Mouse (Mus musculus) kidney, adult 2 months (tissue): ENCODE results near the gene Plcxd1. TPM values are rescaled to one million over a fixed set of nuclear protein-coding genes. Genes with fewer than 3 reads are reported as not detected.
"Not testable (repeated sequence)": the region's sequence is repeated elsewhere in the genome, so short reads cannot be mapped to it uniquely, and the experiment has no call there.

Source experiments
- DNase-seq: peaks from one replicate; pipeline ENCODE4 v3.0.0; 2021
- H3K27ac ChIP-seq: fragments of 200-500 bp; 2 replicates; pipeline ENCODE4 v1.5.1; 2012; ENCODE audit warnings: low read depth, low read length, control low read depth, inconsistent platforms; ENCODE audit not compliant: insufficient read depth
- H3K27me3 ChIP-seq: fragments of 200-500 bp; replicated peaks from 2 replicates; pipeline ENCODE4 v1.6.1; 2012; ENCODE audit warnings: mild to moderate bottlenecking, moderate library complexity, low read length, inconsistent platforms; ENCODE audit not compliant: control insufficient read depth, insufficient read depth
- H3K36me3 ChIP-seq: fragments of 200-500 bp; 2 replicates; pipeline ENCODE4 v1.6.1; 2012; ENCODE audit warnings: mild to moderate bottlenecking, moderate library complexity, low read length, inconsistent platforms; ENCODE audit not compliant: control insufficient read depth, insufficient read depth
- H3K4me1 ChIP-seq: fragments of 200-500 bp; 2 replicates; pipeline ENCODE4 v1.6.1; 2011; ENCODE audit warnings: low read length; ENCODE audit not compliant: control insufficient read depth, insufficient read depth
- H3K4me3 ChIP-seq: fragments of 200-500 bp; 2 replicates; pipeline ENCODE4 v1.5.1; 2011; ENCODE audit warnings: mild to moderate bottlenecking, low read depth, low read length, control low read depth; ENCODE audit not compliant: insufficient read depth
- CTCF ChIP-seq: fragments of 200-500 bp; conservative IDR thresholded peaks from 2 replicates; pipeline ENCODE4 v1.5.1; 2011; ENCODE audit warnings: low read depth, mild to moderate bottlenecking, control low read depth, low read length, moderate library complexity, mixed read lengths; ENCODE audit not compliant: insufficient read depth, insufficient read length
- POLR2A ChIP-seq: fragments of 200-500 bp; IDR thresholded peaks from one replicate; pipeline ENCODE4 v1.6.1; 2011; ENCODE audit warnings: low read depth, low read length, control low read depth
- WGBS: fragments of 180-500 bp; shearing (Covaris S2); methylation state at CpG from one replicate; pipeline ENCODE4 v1.1.7; 2018; 5-methylcytosine and 5-hydroxymethylcytosine counted together
- polyA plus RNA-seq: library from polyadenylated mRNA; depleted of rRNA; stranded (reverse); fragments of >200 nt; gene quantifications from 2 replicates; pipeline ENCODE4 v1.2.3, GENCODE M21; 2012; rRNA removed

Plcxd1 gene
- 1.8 and 2.9 TPM in 2 replicates for polyA plus RNA-seq

DNA sequence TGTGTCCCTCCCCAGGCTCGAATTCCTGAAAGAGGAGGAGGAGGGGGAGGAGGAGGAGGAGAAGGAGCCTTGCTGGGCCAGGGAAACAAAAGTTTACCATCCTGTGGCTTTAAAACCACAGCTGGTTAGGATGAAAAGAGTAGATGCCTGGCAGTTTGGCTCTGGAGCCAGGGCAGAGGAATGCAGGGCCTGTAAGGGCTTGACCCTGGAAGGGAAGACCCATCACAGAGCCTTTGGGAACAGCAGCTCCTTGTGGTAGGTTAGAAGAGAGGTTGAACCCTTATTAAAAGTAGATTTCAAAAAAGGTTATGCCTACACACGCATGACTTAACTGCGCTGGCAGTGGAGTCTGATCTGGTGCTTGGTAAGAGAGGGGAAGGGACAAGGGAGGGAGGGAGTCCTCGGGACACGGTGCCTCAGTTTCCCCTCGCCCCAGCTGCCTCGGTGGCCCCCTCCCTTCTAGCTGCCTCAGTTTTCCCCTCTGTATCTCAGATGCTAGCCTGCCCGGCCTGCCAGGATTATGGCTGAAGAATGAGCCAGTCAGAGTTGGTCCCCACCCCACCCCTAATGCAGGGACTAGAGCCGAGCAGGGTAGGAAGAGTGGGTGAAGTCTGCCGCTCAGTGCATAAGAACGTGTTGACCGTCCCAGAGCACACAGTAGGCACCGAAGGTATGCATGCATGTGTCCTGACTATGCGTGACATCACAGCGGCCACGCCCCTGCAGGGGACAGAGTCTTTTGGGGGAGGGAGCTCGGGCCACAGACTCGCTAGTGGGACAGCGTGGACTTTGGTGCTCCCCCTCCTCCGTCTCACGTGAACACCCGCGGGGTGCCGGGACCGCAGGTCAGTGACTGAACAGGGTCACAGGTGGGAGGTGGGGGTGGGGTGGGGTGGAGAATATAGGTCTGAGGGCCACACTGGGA is at the start of gene Plcxd1:
TSS of gene Plcxd1 (plus strand) at position 314 of the 925 bp plus-strand sequence.
- no peak within 1 kb of the TSS for H3K27ac ChIP-seq
- peaks cover 5% of the 10 kb centered on the region; the same call in 1 of the 2 replicates for H3K4me1 ChIP-seq
- H3K4me3 ChIP-seq: peak within 1 kb of the TSS; percentile 47; the same call in 1 of the 2 replicates
- DNase-seq: peak; percentile 67
- H3K36me3 ChIP-seq: no peaks in the 10 kb centered on the region; the same call in 1 of the 2 replicates
- H3K27me3 ChIP-seq: no peaks in the 10 kb centered on the region
- no peak for TF ChIP-seq CTCF
- no peak for TF ChIP-seq POLR2A
- whole genome bisulfite sequencing: 13% methylated on average over 25 of the region's 25 CpGs

DNA sequence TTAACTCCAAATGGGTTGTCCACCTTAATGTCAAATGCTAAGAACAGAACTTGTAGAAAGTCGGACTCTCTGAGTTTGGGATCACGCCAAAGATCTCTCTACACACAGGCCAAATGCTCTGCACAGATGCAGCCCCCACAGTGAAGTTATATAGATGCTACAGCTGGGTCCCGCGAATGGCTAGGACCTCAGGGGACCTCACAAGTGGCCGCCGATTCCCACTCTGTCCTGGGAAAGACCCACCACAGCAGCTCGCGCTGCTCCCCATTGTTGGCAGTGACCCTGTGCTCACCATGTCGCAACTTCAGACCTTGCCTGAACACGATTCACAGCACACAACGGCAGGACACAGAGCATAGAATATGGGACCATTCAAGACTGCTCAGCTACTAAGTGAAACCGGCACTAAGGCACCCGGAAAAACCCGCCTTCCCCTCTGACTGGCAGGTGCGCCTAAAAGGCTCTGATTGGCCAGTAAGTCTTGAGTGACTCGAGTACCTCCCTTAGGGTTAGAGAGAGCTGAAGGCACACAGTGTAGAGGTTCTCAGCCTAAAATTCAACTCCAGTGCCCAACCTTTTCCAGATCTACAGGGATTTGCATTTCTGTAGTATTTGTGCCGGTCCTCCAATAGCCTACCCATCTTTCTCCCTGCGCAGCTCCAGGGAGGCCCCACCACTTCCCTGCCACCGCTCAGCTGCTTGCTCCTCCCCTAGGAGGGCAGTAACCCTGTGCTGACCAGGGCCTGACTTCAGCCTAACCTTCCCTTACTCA is 41.9 kb upstream of the Plcxd1 start:
- H3K27me3 ChIP-seq: no peaks in the 10 kb centered on the region
- WGBS: 1% methylated on average over 19 of the region's 19 CpGs
- H3K4me3 ChIP-seq: peak overlapping the region; percentile 78
- peak; percentile 94 for DNase-seq
- H3K4me1 ChIP-seq: no peaks in the 10 kb centered on the region
- H3K27ac ChIP-seq: peak overlapping the region; percentile 72
- TF ChIP-seq CTCF (no peak), POLR2A (no peak)
- no peaks in the 10 kb centered on the region for H3K36me3 ChIP-seq

GRCm38 (mm10) chr5:110072413-110072812 is 27.4 kb upstream of the Plcxd1 start, which contains the start of gene Gm17655:
Gene Gm17655 (minus strand): TSS chr5:110072513.
- not testable (repeated sequence) for H3K36me3 ChIP-seq, H3K27me3 ChIP-seq, DNase-seq, H3K4me1 ChIP-seq, H3K4me3 ChIP-seq, H3K27ac ChIP-seq
- WGBS: 84% methylated on average over 2 of the region's 2 CpGs

GRCm38 (mm10) chr5:110082961-110083360 is 16.8 kb upstream of the Plcxd1 start:
- DNase-seq: no peak
- no peak for TF ChIP-seq CTCF
- no peak for TF ChIP-seq POLR2A
- Histone ChIP-seq H3K4me1 (no peaks in the 10 kb centered on the region), H3K27me3 (no peaks in the 10 kb centered on the region), H3K36me3 (no peaks in the 10 kb centered on the region), H3K27ac (no peak overlapping the region), H3K4me3 (no peak overlapping the region)
- WGBS: 80% methylated on average over 4 of the region's 4 CpGs

DNA sequence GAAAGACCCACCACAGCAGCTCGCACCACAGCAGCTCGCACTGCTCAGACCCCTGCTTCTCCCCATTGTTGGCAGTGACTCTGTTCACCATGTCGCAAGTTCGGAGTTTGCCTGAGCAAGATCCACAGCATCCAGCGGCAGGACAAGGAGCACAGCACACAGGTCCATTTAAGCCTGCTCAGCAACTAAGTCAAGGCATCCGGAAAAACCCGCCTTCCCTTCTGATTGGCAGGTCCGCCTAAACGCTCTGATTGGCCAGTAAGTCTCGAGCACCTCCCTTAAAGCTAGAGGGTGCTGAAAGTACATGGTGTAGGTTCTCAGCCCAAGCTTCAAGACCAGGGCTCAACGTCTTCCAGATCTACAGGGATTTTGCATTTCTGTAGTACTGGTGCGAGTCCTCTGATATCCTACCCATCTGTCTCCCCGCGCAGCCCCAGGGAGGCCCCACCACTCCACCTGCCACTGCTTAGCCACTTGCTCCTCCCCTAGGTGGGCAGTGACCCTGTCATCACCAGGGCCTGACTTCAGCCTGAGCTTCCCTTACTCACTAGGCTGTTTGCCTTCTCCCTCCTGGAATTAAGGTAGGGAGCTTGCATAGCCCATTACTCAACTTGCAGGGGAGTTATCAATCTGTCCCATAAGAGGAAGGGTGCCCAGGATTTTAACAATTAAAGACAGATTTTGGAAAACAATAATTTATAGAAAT is 13.5 kb upstream of the Plcxd1 start:
- WGBS: 39% methylated on average over 14 of the region's 14 CpGs

DNA sequence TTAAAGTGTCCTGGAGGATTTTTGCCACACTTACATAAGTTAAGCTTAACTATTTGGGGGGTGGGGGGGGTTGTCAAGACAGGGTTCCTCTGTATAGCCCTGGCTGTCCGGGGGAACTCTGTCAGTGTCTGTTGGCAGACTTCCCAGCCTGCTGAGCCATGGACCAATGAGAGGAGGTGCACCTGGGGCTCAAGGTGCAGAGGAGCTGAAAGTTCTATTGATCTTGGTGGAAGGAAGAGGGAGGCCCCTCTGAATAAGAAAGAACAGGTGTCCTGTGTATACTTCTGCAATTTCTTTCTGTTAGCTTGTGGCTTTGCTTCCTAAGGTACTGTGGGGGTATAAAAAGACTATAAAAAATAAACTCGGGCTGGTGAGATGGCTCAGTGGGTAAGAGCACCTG is 8.2 kb upstream of the Plcxd1 start:
- H3K27me3 ChIP-seq: no peaks in the 10 kb centered on the region
- no peaks in the 10 kb centered on the region for H3K4me1 ChIP-seq
- no peak overlapping the region for H3K4me3 ChIP-seq
- WGBS: 42% methylated on average over 2 of the region's 2 CpGs
- H3K27ac ChIP-seq: no peak overlapping the region
- DNase-seq: no peak
- TF ChIP-seq POLR2A (no peak), CTCF (no peak)
- no peaks in the 10 kb centered on the region for H3K36me3 ChIP-seq

More for the DNA sequence above, 13.5 kb upstream of the Plcxd1 start:
- Histone ChIP-seq H3K4me3 (no peak overlapping the region), H3K27ac (no peak overlapping the region), H3K36me3 (no peaks in the 10 kb centered on the region), H3K4me1 (no peaks in the 10 kb centered on the region), H3K27me3 (no peaks in the 10 kb centered on the region)
- TF ChIP-seq POLR2A: no peak
- TF ChIP-seq CTCF: no peak
- no peak for DNase-seq
